Mouse (Mus musculus) embryonic facial prominence, embryonic 12.5 days (tissue): ENCODE measurements around the gene Nrg3. TPM values are rescaled to one million over a fixed set of nuclear protein-coding genes. Genes with fewer than 3 reads are reported as not detected.

Experiments used
- ATAC-seq: fragments of 200-750 bp; cut with Nextera tagmentation; 2 replicates; pipeline ENCODE4 v1.8.0; 2017; ENCODE audit not compliant: insufficient number of reproducible peaks, insufficient read depth, low FRiP score, low TSS enrichment
- H3K27ac ChIP-seq: fragments of 300-500 bp; sonication (generic); 2 replicates; pipeline ENCODE4 v1.5.1; 2016; ENCODE audit warnings: mild to moderate bottlenecking
- H3K27me3 ChIP-seq: fragments of 300-500 bp; sonication (generic); 2 replicates; pipeline ENCODE4 v1.6.1; 2016; ENCODE audit warnings: mild to moderate bottlenecking, moderate library complexity
- H3K36me3 ChIP-seq: fragments of 300-500 bp; sonication (generic); 2 replicates; pipeline ENCODE4 v1.6.1; 2016; ENCODE audit warnings: mild to moderate bottlenecking
- H3K4me1 ChIP-seq: fragments of 300-500 bp; sonication (generic); 2 replicates; pipeline ENCODE4 v1.6.1; 2016
- H3K4me2 ChIP-seq: fragments of 300-500 bp; sonication (generic); replicated peaks from 2 replicates; pipeline ENCODE4 v1.6.1; 2016; ENCODE audit warnings: mild to moderate bottlenecking, moderate library complexity
- H3K4me3 ChIP-seq: fragments of 300-500 bp; sonication (generic); 2 replicates; pipeline ENCODE4 v1.5.1; 2016; ENCODE audit warnings: mild to moderate bottlenecking
- H3K9ac ChIP-seq: fragments of 300-500 bp; sonication (generic); 2 replicates; pipeline ENCODE4 v1.6.1; 2016; ENCODE audit warnings: mild to moderate bottlenecking, moderate library complexity
- H3K9me3 ChIP-seq: fragments of 300-500 bp; sonication (generic); 2 replicates; pipeline ENCODE4 v1.6.1; 2016; ENCODE audit warnings: mild to moderate bottlenecking, moderate library complexity
- WGBS: fragments of 180-500 bp; shearing (Covaris S2); methylation state at CpG from one replicate; pipeline ENCODE4 v1.1.7; 2016; 5-methylcytosine and 5-hydroxymethylcytosine counted together
- polyA plus RNA-seq: library from polyadenylated mRNA; unstranded; fragments of >200 nt; fragmentation: Nextera tagmentation; extraction: Ambion mirVana; gene quantifications from 2 replicates; pipeline ENCODE4 v1.2.1, GENCODE M21; 2016

Gene Nrg3
- polyA plus RNA-seq, 1 experiment from 2014 or later, result 0.83 TPM

- H3K4me2 ChIP-seq, result no peak overlapping the region
- 83% methylated on average over 3 of the region's 3 CpGs for WGBS
- no peaks in the 10 kb centered on the region for H3K27me3 ChIP-seq
- no peaks in the 10 kb centered on the region for H3K9me3 ChIP-seq
- no peaks in the 10 kb centered on the region for H3K4me1 ChIP-seq
- H3K27ac ChIP-seq, result no peak overlapping the region
- no peak overlapping the region for H3K9ac ChIP-seq
- H3K36me3 ChIP-seq, result no peaks in the 10 kb centered on the region
- no peak for ATAC-seq
- H3K4me3 ChIP-seq, result no peak overlapping the region
Observed at GRCm38 (mm10) chr14:38576796-38577195, 896.1 kb downstream of the Nrg3 start.

- no peaks in the 10 kb centered on the region for H3K4me1 ChIP-seq
- H3K4me3 ChIP-seq, result no peak overlapping the region
- no peaks in the 10 kb centered on the region for H3K36me3 ChIP-seq
- WGBS, result 71% methylated on average over 1 of the region's 1 CpGs
- no peak overlapping the region for H3K9ac ChIP-seq
- H3K4me2 ChIP-seq, result no peak overlapping the region
- no peak for ATAC-seq
- H3K27ac ChIP-seq, result no peak overlapping the region
- no peaks in the 10 kb centered on the region for H3K27me3 ChIP-seq
- no peaks in the 10 kb centered on the region for H3K9me3 ChIP-seq
Observed at GRCm38 (mm10) chr14:38568184-38568583, 904.7 kb downstream of the Nrg3 start.

- no peak for ATAC-seq
Observed at GRCm38 (mm10) chr14:38566182-38566581, 906.7 kb downstream of the Nrg3 start.

GRCm38 (mm10) chr14:38554636-38555035, 918.3 kb downstream of the Nrg3 start:
- WGBS, result 84% methylated on average over 1 of the region's 1 CpGs
- Histone ChIP-seq H3K27ac (no peak overlapping the region), H3K36me3 (no peaks in the 10 kb centered on the region), H3K9me3 (no peaks in the 10 kb centered on the region), H3K9ac (no peak overlapping the region), H3K4me2 (no peak overlapping the region), H3K27me3 (no peaks in the 10 kb centered on the region), H3K4me3 (no peak overlapping the region), H3K4me1 (no peaks in the 10 kb centered on the region)
- no peak for ATAC-seq

More at GRCm38 (mm10) chr14:38566182-38566581, 906.7 kb downstream of the Nrg3 start:
- H3K27ac ChIP-seq, result no peak overlapping the region
- no peaks in the 10 kb centered on the region for H3K4me1 ChIP-seq
- no peak overlapping the region for H3K9ac ChIP-seq
- H3K27me3 ChIP-seq, result no peaks in the 10 kb centered on the region
- H3K4me2 ChIP-seq, result no peak overlapping the region
- H3K36me3 ChIP-seq, result no peaks in the 10 kb centered on the region
- no peak overlapping the region for H3K4me3 ChIP-seq
- 82% methylated on average over 3 of the region's 3 CpGs for WGBS
- H3K9me3 ChIP-seq, result no peaks in the 10 kb centered on the region

GRCm38 (mm10) chr14:38547257-38547656, 925.6 kb downstream of the Nrg3 start:
- 87% methylated on average over 2 of the region's 2 CpGs for WGBS
- H3K9ac ChIP-seq, result no peak overlapping the region
- no peaks in the 10 kb centered on the region for H3K27me3 ChIP-seq
- H3K27ac ChIP-seq, result no peak overlapping the region
- no peaks in the 10 kb centered on the region for H3K4me1 ChIP-seq
- no peak overlapping the region for H3K4me2 ChIP-seq
- no peaks in the 10 kb centered on the region for H3K9me3 ChIP-seq
- no peaks in the 10 kb centered on the region for H3K36me3 ChIP-seq
- no peak overlapping the region for H3K4me3 ChIP-seq
- ATAC-seq, result no peak

DNA sequence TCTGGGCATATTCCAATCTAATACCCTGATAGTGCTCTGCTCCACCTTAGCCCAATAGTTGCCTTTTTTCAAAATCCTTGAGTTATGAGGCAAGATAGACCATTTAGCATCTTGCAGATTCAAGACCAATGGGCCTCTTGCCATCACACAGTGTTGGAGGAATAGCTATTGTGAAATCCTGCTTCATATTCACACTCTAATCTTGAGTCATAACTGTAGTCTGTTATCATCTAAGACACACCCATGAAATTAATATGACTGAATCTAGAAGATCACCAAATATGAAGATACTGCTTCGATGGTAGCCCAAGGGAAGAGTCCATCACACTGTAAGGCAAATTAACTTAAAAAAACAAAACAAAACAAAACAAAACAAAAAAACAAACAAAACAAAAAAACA, 937.7 kb downstream of the Nrg3 start:
- Histone ChIP-seq H3K9ac (no peak overlapping the region), H3K27me3 (no peaks in the 10 kb centered on the region), H3K4me3 (no peak overlapping the region), H3K4me2 (no peak overlapping the region), H3K4me1 (no peaks in the 10 kb centered on the region), H3K9me3 (no peaks in the 10 kb centered on the region), H3K27ac (no peak overlapping the region), H3K36me3 (no peaks in the 10 kb centered on the region)
- 93% methylated on average over 1 of the region's 1 CpGs for WGBS
- ATAC-seq, result no peak

DNA sequence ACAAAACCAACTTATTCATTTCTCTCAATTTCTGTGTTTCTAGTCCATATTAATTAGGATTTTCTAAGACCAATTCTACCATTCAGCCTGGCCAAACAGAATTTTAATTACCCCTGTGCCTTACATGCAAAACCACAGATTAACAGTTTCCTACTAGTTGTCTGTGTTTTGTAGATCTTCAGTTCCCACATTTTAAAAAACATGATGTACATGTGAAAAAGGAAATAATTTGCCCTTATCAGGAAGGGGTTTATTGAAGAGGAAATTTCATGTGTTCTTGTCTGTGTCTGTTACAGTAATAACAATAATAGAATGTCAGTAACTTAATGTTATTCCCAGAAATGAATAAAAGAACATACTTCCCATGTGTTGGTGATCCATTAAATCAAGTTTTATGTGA, 939.4 kb downstream of the Nrg3 start:
- Histone ChIP-seq H3K27ac (no peak overlapping the region), H3K4me2 (no peak overlapping the region), H3K4me1 (no peaks in the 10 kb centered on the region), H3K9ac (no peak overlapping the region), H3K4me3 (no peak overlapping the region), H3K9me3 (no peaks in the 10 kb centered on the region), H3K36me3 (no peaks in the 10 kb centered on the region), H3K27me3 (no peaks in the 10 kb centered on the region)
- no peak for ATAC-seq

GRCm38 (mm10) chr14:38516232-38516631, 956.7 kb downstream of the Nrg3 start:
- no peak overlapping the region for H3K9ac ChIP-seq
- 74% methylated on average over 5 of the region's 5 CpGs for WGBS
- H3K36me3 ChIP-seq, result no peaks in the 10 kb centered on the region
- H3K4me1 ChIP-seq, result no peaks in the 10 kb centered on the region
- H3K4me3 ChIP-seq, result no peak overlapping the region
- H3K27ac ChIP-seq, result no peak overlapping the region
- ATAC-seq, result no peak
- no peak overlapping the region for H3K4me2 ChIP-seq
- H3K9me3 ChIP-seq, result no peaks in the 10 kb centered on the region
- H3K27me3 ChIP-seq, result no peaks in the 10 kb centered on the region

DNA sequence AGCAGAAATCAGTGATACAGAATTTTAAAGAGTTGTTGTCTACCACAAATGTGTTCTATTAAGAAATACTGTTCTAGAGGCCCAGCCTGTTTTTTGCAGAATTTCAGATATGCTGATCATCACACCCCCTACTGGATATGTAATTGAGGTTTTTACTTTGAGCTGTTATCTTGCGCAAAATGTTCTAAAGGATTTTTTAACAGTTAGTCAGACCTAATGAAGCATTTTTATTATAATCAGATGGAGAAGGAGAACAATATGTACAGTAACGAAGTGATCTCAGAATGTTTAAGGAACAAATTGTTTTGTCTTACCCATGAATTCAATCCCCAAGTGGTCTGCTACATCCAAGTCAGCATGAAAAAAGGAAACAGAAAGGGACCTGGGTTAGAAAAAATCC, 963.9 kb downstream of the Nrg3 start:
- H3K4me2 ChIP-seq, result no peak overlapping the region
- 90% methylated on average over 2 of the region's 2 CpGs for WGBS
- no peaks in the 10 kb centered on the region for H3K4me1 ChIP-seq
- no peak overlapping the region for H3K9ac ChIP-seq
- no peak overlapping the region for H3K4me3 ChIP-seq
- H3K27me3 ChIP-seq, result no peaks in the 10 kb centered on the region
- H3K27ac ChIP-seq, result no peak overlapping the region
- H3K9me3 ChIP-seq, result no peaks in the 10 kb centered on the region
- ATAC-seq, result no peak
- no peaks in the 10 kb centered on the region for H3K36me3 ChIP-seq

GRCm38 (mm10) chr14:38494970-38495369, 977.9 kb downstream of the Nrg3 start:
- H3K27me3 ChIP-seq, result no peaks in the 10 kb centered on the region
- no peak overlapping the region for H3K4me2 ChIP-seq
- H3K4me3 ChIP-seq, result no peak overlapping the region
- no peak for ATAC-seq
- H3K9me3 ChIP-seq, result no peaks in the 10 kb centered on the region
- H3K27ac ChIP-seq, result no peak overlapping the region
- H3K36me3 ChIP-seq, result no peaks in the 10 kb centered on the region
- H3K9ac ChIP-seq, result no peak overlapping the region
- 68% methylated on average over 1 of the region's 1 CpGs for WGBS
- no peaks in the 10 kb centered on the region for H3K4me1 ChIP-seq

DNA sequence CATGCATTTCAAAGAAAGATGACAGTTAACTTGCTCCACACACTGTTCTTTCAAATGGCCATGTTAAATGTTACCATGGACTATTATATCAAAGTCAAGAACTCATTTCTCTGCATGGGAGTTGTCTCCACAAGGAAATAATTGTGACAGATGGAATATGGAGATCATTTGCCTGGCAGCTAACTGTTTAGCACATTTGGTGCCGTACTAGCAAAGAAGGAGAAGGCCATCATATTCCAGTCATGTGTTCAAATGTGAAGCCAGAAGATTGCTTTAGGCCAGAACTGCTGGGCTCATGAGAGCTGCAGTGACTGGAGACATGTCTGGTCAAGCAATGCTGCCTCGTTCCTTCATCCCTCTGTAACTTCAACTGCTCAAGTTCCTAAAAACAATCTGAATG, 1025.8 kb downstream of the Nrg3 start:
- no peaks in the 10 kb centered on the region for H3K4me1 ChIP-seq
- no peaks in the 10 kb centered on the region for H3K36me3 ChIP-seq
- no peak overlapping the region for H3K27ac ChIP-seq
- WGBS, result 85% methylated on average over 2 of the region's 2 CpGs
- no peak overlapping the region for H3K4me3 ChIP-seq
- no peak overlapping the region for H3K4me2 ChIP-seq
- ATAC-seq, result no peak
- H3K9me3 ChIP-seq, result no peaks in the 10 kb centered on the region
- no peaks in the 10 kb centered on the region for H3K27me3 ChIP-seq
- H3K9ac ChIP-seq, result no peak overlapping the region

DNA sequence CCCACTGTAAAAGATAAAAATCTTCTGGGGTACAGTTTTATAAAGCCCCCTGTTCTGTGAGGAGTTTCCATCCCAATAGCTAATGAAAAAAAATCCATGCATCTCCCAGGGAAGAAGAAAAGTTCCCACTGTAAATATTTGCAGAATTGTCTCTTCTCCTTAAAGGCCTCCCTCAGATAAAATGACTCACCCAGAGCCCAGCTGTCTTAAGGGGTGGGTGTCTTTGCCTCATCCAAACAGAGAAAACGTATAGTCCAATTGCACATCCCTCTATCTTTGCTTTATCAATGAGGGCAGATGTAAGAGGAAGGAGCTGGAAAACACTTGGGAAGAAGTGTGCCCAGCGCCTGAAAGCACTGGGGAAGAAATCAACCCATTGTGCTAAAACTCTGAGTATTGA, 1028.1 kb downstream of the Nrg3 start:
- H3K27me3 ChIP-seq, result no peaks in the 10 kb centered on the region
- no peak overlapping the region for H3K4me2 ChIP-seq
- H3K9me3 ChIP-seq, result no peaks in the 10 kb centered on the region
- no peak overlapping the region for H3K9ac ChIP-seq
- no peak overlapping the region for H3K27ac ChIP-seq
- no peaks in the 10 kb centered on the region for H3K4me1 ChIP-seq
- no peak for ATAC-seq
- H3K36me3 ChIP-seq, result no peaks in the 10 kb centered on the region
- no peak overlapping the region for H3K4me3 ChIP-seq
- WGBS, result 86% methylated on average over 2 of the region's 2 CpGs
